Mouse (Mus musculus): ENCODE measurements around the gene Grm8.
"Not testable (repeated sequence)": the region's sequence is repeated elsewhere in the genome, so short reads cannot be mapped to it uniquely, and the experiment has no call there.

Gene Grm8

DNA sequence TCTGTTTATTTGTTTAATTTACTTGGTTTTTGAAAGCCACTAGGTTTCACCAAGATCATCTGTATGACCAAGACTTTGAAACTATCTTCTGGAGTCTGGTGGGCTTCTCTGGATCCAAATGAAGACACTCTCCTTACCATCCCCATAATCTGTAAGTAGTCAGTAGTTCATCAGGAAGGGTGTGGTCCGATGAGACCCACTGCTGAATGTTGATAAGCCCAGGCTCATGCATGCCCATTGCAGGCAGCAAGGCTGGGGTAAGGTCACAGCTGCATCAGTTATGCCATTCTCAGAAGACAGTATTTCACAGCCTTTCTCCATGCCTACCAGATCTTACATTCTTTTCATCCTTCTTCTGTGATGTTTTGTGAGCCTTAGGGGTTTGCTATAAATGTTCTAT, 247.1 kb downstream of the Grm8 start:
- no peak for DNase-seq (ENCODE audit: low read depth in 2 of 2, low spot score in 2 of 2)

DNA sequence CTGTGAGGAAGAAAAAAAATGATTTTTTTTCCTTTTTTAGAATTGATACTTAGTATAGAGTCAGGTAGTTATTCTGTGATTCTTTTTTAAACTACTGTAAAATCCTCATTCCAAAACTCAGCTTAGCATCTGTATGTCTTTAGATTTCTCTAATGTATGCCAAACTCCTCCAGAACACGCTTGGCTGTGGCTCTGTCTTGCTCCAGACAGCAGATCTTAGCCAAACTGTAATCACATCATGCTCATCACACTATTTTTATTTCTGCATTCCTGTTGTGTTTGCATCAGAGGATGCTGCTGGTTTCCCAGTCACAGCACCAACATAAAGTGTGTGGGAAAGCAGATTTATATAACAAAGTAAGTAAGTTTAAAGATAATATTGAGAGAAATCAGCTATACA, 249.2 kb downstream of the Grm8 start:
- DNase-seq (ENCODE audit: low read depth in 2 of 2, low spot score in 2 of 2), result no peak

DNA sequence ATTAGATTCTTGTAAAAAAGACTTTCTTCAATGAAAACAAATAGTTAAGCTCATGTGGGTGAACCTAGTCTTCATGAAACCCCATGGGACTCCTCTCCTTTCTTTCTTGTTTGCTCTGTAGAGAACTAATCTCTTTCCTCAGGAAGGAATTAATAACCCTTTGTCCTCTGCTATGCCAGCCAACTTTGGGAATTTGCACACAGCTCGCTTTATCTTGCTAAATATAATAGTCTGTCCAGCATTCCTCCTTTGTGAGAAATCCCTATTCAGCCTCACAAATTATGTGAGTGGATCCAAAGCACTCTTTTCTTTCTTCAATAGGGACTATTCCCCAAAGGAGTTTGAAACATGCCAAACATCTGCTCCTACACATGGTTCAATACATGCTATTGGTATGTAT, 285.3 kb downstream of the Grm8 start:
- DNase-seq (ENCODE audit: low read depth in 2 of 2, low spot score in 2 of 2), result no peak

DNA sequence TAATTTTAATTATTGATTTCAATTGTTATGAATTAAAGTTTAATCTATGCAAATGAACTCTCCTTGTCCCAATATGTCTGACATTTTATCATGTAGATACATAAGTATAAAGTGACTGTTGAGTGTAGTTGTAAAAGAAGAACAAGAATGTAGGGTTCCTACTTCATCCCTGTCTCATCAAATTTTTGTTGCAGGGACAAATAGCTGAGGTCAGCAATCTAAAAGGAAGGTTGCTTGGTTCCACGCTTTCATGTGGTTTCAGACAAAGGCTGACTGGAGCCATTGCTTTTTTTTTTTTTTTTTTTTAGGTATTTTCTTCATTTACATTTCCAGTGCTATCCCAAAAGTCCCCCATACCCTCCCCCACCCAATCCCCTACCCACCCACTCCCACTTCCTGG, 298.8 kb downstream of the Grm8 start:
- no peak for DNase-seq (ENCODE audit: low read depth in 2 of 2, low spot score in 2 of 2)

- not testable (repeated sequence) for DNase-seq (ENCODE audit: low read depth in 2 of 2, low spot score in 2 of 2)
Observed at GRCm38 (mm10) chr6:27819735-27820134, 315.2 kb downstream of the Grm8 start.

- no peak for DNase-seq (ENCODE audit: low read depth in 2 of 2, low spot score in 2 of 2)
Observed at GRCm38 (mm10) chr6:27812789-27813188, 322.2 kb downstream of the Grm8 start.

GRCm38 (mm10) chr6:27809996-27810395, 325.0 kb downstream of the Grm8 start:
- DNase-seq (ENCODE audit: low read depth in 2 of 2, low spot score in 2 of 2), result no peak

DNA sequence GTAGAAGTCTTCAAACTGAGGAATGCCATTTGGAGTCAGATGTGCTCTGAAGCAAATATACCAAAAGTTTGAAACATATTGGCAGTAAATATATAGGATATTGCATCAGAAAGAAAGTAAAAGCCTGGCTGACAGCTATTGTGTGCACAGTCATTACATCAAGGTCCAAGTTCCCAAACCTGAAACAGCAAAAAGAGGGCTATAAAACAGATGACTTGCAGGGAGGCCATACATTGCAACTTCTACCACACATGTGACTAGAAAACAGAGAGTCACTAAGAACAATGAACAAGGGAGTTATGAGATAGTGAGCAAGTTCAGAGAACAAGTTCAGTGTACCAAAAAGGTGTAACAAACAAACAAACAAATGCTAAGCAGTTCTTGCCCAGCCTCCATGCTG, 328.2 kb downstream of the Grm8 start:
- no peak for DNase-seq (ENCODE audit: low read depth in 2 of 2, low spot score in 2 of 2)

DNA sequence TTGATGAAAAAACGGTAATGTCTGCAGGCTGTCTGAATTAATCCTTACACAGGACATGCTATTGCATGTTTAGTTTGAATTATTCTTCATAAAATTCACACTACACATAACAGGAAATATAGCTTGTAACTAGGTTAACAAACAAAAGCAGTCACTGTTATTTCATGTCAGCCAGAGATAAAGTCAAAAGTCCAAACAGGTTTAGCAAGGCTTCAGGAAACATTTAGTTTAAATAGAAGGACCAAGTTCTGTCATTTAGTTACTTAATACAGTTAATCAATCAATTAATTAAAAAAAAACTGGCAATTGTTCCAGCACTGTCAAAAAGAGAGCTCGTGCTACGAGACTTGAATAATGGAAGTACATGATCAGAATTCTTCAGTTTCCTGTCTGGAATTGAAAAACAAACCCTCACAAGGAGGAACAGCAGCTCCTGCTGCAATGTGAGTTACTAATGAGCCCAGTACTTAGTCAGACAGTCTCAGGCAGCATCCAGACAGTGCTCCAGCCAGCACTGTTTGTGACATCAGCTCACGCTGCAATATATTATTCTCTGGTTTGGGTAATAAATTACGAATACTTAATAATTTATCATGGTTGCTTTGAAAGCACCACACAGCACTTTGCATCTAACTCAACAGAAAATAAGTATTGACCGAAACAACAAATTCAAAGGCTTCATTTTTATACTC, 334.0 kb downstream of the Grm8 start:
- no peak for DNase-seq (ENCODE audit: low read depth in 2 of 2, low spot score in 2 of 2)

DNA sequence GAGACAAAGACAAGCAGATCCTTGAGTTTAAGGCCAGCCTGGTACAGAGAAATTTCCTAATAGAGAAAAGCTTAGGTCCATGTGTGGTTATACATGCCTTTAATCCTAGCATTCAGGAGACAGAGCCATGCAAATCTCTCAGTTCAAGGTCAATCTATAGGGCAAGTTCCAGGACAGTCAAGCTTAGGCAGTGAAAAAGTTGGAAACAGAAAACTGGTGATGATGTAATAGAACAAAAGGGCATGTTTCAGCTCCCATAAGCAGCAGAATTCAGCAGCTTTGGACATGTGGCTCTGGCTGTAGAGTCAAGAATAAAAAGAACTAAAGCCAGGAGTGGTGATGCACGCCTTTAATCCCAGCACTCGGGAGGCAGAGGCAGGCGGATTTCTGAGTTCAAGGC, 336.2 kb downstream of the Grm8 start:
- no peak for DNase-seq (ENCODE audit: low read depth in 2 of 2, low spot score in 2 of 2)

- no peak for DNase-seq (ENCODE audit: low read depth in 2 of 2, low spot score in 2 of 2)
Observed at GRCm38 (mm10) chr6:27789566-27789965, 345.4 kb downstream of the Grm8 start.

DNA sequence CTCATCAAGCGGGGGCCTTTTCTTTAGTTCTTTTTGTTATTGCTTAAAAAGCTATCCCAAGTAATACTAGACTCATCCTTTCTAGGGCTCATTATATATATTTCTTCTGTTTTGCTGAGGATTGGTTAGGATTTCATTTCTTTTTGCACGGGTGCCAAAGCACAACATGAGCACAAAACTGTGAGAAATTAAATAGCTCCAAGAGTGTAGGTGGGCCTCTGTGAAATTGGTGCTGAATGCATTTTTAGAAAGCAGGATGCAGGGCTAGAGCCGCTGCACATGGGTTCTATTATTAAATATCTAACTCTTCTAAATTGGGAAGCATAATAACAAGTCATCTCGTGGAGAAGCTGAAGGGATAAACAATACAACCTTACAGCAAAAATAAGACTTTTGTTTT, 345.8 kb downstream of the Grm8 start:
- no peak for DNase-seq (ENCODE audit: low read depth in 2 of 2, low spot score in 2 of 2)

GRCm38 (mm10) chr6:27782251-27782650, 352.7 kb downstream of the Grm8 start:
- no peak for DNase-seq (ENCODE audit: low read depth in 2 of 2, low spot score in 2 of 2)

GRCm38 (mm10) chr6:27781371-27781770, 353.6 kb downstream of the Grm8 start:
- DNase-seq (ENCODE audit: low read depth in 2 of 2, low spot score in 2 of 2), result no peak

DNA sequence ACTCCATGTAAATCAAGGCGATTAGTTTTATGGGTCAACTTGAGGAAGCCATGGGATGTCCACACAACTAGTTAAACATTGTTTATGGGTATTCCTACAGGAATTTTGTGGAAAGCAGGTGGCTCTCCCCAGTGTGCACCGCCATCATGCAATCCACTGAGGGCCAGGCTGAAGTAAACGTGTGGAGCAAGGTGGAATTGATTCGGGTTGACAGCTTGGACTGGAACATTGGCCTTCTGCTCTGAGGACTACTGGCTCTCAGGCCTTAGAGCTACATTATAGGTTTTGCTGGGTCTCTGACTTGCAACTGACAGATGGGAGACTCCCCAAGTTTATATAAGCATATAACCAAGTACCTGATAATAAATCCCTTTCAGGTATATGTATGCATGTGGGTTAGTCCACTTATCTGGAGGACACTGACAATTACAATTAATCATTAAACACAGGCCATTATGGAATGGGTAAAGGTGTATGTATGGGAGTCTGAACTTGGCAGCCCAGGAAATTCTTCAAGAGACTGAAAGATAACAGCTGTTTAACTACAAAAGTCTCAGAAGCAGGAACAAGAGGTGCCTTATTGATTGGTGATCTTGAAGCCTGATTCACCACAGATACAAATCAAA, 359.2 kb downstream of the Grm8 start:
- no peak for DNase-seq (ENCODE audit: low read depth in 2 of 2, low spot score in 2 of 2)

DNA sequence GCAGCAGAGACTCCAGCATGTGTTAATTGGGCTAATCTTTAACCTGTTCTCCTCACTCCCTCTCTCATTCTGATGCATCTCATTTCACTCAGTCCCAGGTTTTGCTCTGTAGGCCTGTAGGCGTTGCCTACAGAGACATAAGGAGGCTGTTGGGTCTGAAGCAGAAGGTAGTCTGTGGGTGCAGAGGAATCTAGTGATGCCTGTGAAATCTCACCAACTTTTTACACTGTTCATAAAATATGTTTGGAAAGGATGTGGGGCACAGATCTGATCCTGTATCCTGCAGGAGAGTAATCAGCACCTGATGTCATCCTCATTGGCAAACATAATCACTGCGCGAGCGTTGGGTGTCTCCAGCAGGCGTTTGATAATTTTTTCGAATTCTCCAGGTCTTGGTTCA, 372.9 kb downstream of the Grm8 start:
- no peak for DNase-seq (ENCODE audit: low read depth in 2 of 2, low spot score in 2 of 2)

GRCm38 (mm10) chr6:27753290-27753829, 381.6 kb downstream of the Grm8 start:
- DNase-seq (ENCODE audit: low read depth in 2 of 2, low spot score in 2 of 2), result no peak

DNA sequence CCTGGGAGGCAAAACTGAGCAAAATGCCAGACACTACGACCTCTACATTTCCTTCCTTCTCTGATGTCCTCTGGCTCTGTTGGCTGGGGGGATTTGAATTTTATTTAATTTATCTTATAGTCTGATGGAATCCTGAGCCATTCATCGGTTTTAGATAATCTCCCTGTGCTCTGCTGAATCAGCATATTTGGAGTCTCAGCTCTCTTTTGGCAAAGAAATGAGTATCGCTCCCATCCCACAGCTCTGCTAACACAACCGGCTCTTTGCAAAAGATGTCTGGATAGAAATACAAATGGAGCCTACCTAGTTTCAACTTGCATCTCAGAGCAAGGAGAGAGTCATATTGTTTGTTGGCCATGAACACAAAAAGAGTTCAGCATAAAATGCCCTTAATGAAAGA, 388.5 kb downstream of the Grm8 start:
- no peak for DNase-seq (ENCODE audit: low read depth in 2 of 2, low spot score in 2 of 2)

DNA sequence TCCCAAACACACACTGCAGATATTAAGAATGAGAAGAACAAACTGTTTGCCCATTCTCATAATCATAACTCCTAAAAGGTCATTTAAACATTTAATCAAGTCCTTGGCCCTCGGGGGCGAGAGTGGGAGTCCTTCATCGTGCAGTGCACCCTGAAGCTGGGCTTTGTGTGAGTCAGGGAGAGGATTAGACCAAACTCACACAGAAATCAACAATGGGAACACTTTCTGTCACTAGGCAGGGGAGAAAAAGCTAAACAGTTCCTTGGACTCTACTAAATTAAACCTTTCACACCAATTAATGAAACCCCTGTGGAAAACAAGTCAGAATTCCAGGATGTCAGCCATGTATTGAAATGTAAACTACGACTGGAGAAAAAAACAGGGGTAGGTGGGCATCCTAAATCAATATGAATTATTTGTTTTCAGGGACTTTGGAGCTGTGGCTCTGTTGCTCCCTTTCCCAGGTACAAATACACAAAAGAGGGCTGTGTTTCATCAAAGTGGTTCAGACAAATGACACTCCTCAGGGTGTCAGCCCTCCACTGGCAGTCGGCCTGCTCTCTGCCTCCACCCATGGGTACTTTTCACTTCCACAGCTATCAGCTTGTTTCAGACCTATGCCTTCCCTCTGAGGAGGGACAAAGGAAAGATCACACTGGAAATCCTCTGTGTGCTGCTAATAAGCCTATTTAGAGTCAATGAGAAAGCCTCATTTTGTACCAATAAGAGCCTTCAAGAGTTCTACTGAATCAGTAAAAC, 389.1 kb downstream of the Grm8 start:
- no peak for DNase-seq (ENCODE audit: low read depth in 2 of 2, low spot score in 2 of 2)

DNA sequence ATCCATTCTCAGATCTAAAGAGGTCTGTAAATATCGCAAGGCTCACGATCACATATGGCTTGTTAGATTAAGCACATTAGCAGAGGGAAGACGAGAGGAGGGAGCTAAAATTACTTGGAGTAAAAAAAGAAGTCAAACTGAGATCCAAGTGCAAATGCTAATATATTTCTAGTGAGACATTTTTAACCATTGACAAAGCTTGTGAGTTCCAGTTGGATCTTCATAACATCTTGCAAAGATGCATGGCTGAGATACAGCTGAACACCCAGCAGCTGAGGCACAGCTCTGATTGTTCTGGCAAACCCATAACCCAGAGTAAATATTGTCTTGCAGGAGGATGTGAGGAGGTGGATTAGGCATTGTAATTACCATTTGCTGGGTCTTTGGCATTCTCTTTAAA, 445.6 kb downstream of the Grm8 start:
- no peak for DNase-seq (ENCODE audit: low read depth in 2 of 2, low spot score in 2 of 2)

DNA sequence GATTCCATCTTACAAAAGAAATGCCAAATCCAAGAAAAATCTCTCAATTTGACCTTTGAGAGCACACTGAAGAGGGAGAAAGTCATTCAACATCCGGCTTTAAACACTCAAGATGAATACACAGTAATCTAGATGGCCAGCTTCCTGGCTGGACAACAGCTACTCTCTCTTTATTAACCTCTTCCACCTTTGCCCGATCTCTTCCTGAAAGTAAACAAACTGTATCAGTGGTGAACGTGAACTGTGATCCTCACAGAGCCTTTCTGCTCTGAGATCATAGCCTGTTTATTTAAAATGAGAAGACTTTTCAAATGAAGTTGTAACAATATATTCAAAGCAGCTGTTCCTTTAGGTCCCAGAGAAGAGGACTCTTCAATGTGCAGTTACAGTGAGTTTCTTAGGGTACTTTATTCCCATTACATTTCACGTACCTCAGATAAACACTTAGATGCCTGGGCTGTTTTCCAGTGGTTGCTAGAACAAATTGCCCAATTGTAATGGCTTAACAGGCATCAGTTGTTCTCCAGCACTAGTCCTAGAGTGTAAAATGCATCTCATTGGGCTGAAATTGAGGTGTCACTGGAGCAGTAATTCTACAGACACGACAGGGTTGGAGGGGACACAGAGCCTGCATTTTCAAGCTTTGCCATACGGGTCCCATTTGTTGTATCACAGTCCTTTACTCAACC, 473.1 kb downstream of the Grm8 start:
- no peak for DNase-seq (ENCODE audit: low read depth in 2 of 2, low spot score in 2 of 2)

GRCm38 (mm10) chr6:27657520-27657919, 477.5 kb downstream of the Grm8 start:
- DNase-seq (ENCODE audit: low read depth in 2 of 2, low spot score in 2 of 2), result no peak
